In genomic region chr5:147959088-147959487, GRCm38 (mm10) we compare ENCODE assay signal across 10 mouse cellular contexts. TPM values are rescaled to one million over a fixed set of nuclear protein-coding genes. Genes with fewer than 3 reads are reported as not detected.
DNase-seq lines count a peak whose midpoint lies in the region; ATAC-seq lines count a peak whose summit lies in the region.
"Had no signal": no experiment of that assay in that cellular context is flagged by ENCODE, and none has a peak within 500 bp of the region (broad histone marks: within the 10 kb centered on the region; RNA-seq: fewer than 3 reads in every experiment).

No protein-coding gene starts in this region.

- DNase-seq in heart, adult 11 months = no peak
- DNase-seq in cerebellum, adult 11 months = peak; percentile 55
- peak; percentile 84 for DNase-seq in cerebellum, adult 9-11 months
- DNase-seq in adrenal gland, postnatal 25 days = no peak
- DNase-seq: kidney, postnatal 10 days; liver, embryonic 13.5 days; thymus, adult 18-20 months had no signal

- no peak overlapping the region for H3K27ac ChIP-seq in heart, embryonic 15.5 days
- H3K27ac ChIP-seq in midbrain, embryonic 16.5 days (ENCODE audit: low read length) = no peak overlapping the region
- H3K27ac ChIP-seq: liver, embryonic 13.5 days had no signal

- H3K36me3 ChIP-seq in heart, embryonic 15.5 days = no peaks in the 10 kb centered on the region
- no peaks in the 10 kb centered on the region for H3K36me3 ChIP-seq in midbrain, embryonic 16.5 days (ENCODE audit: control insufficient read depth, insufficient read depth, low read length)
- H3K36me3 ChIP-seq: liver, embryonic 13.5 days had no signal

- ATAC-seq in heart, embryonic 15.5 days (replicated peaks; ENCODE audit: insufficient number of reproducible peaks, insufficient read depth, low FRiP score, low read depth) = no peak
- no peak for ATAC-seq in midbrain, embryonic 16.5 days
- no peak for ATAC-seq in activated CD4-positive, CD25-positive, alpha-beta regulatory T cell, adult 4 months

- 29% methylated on average over 5 of the region's 5 CpGs for WGBS in heart, embryonic 15.5 days
- WGBS in midbrain, embryonic 16.5 days = 28% methylated on average over 5 of the region's 5 CpGs

- H3K4me3 ChIP-seq in heart, embryonic 15.5 days = no peak overlapping the region
- peak overlapping the region; percentile 80 for H3K4me3 ChIP-seq in midbrain, embryonic 16.5 days (ENCODE audit: low read depth, low read length)
- H3K4me3 ChIP-seq: liver, embryonic 13.5 days had no signal

- H3K4me2 ChIP-seq in heart, embryonic 15.5 days = peak overlapping the region; percentile 97
- H3K4me2 ChIP-seq in midbrain, embryonic 16.5 days (ENCODE audit: low read length) = peak overlapping the region; percentile 82
- H3K4me2 ChIP-seq: liver, embryonic 13.5 days had no signal

- peaks cover 17% of the 10 kb centered on the region for H3K27me3 ChIP-seq in heart, embryonic 15.5 days
- H3K27me3 ChIP-seq in midbrain, embryonic 16.5 days (ENCODE audit: control insufficient read depth, insufficient read depth, low read depth, low read length) = peaks cover 4% of the 10 kb centered on the region

- no peaks in the 10 kb centered on the region for H3K9me3 ChIP-seq in heart, embryonic 15.5 days (replicated peaks)
- H3K9me3 ChIP-seq in midbrain, embryonic 16.5 days (replicated peaks; ENCODE audit: control insufficient read depth, low read length, poor library complexity, severe bottlenecking) = no peaks in the 10 kb centered on the region
- H3K9me3 ChIP-seq: liver, embryonic 13.5 days had no signal

- H3K4me1 ChIP-seq in heart, embryonic 15.5 days (replicated peaks) = peaks cover 24% of the 10 kb centered on the region
- H3K4me1 ChIP-seq in midbrain, embryonic 16.5 days (ENCODE audit: control insufficient read depth, insufficient read depth, low read length) = peaks cover 14% of the 10 kb centered on the region

- no peak overlapping the region for H3K9ac ChIP-seq in heart, embryonic 15.5 days
- no peak overlapping the region for H3K9ac ChIP-seq in midbrain, embryonic 16.5 days (ENCODE audit: low read depth, low read length)
- H3K9ac ChIP-seq: liver, embryonic 13.5 days had no signal

RNA-seq across cellular contexts. Expression of gene Mtus2, which starts 2.0 kb away (rescaled TPM):
- polyA plus RNA-seq in heart, embryonic 15.5 days (2015; fragmentation: Nextera tagmentation; extraction: Ambion mirVana) = 102 and 121 TPM in 2 replicates
- 42.1 and 47.7 TPM in 2 replicates for polyA plus RNA-seq in midbrain, embryonic 16.5 days (2015; fragmentation: Nextera tagmentation; extraction: Ambion mirVana)
- polyA plus RNA-seq in activated CD4-positive, CD25-positive, alpha-beta regulatory T cell, adult 4 months (2017; shearing (Covaris generic)) = 1 to 10 TPM; 3.9 to 8.1 TPM
- 3.8 and 4.7 TPM in 2 replicates for total RNA-seq in adrenal gland, postnatal 25 days (2021)

Comparison
In these comparisons a context has a peak if more than half of its experiments do, and no peak if none do; other contexts are left out.
1. DNase-seq: peak in cerebellum, adult 11 months (single experiment) and cerebellum, adult 9-11 months (single experiment); none in heart, adult 11 months (single experiment) and adrenal gland, postnatal 25 days (single experiment).